Mouse (Mus musculus) CH12.LX (cell line): ENCODE data around the gene Cecr2.

ENCODE experiments used
- E2F4 ChIP-seq: IDR thresholded peaks from 2 replicates; pipeline ENCODE4 v1.6.1; 2011; ENCODE audit warnings: low read depth, low read length, improper control_type of control experiment; ENCODE audit not compliant: insufficient replicate concordance
- HCFC1 ChIP-seq: IDR thresholded peaks from 2 replicates; pipeline ENCODE4 v1.6.1; 2012; ENCODE audit warnings: low read depth, mild to moderate bottlenecking, inconsistent platforms, low read length, improper control_type of control experiment
- POLR2A ChIP-seq: IDR thresholded peaks from 2 replicates; pipeline ENCODE4 v1.6.1; 2011; ENCODE audit warnings: low read depth, mild to moderate bottlenecking, improper control_type of control experiment, low read length
- TCF12 ChIP-seq: IDR thresholded peaks from 2 replicates; pipeline ENCODE4 v1.6.1; 2014; ENCODE audit warnings: low read depth, mild to moderate bottlenecking, inconsistent platforms, low read length, improper control_type of control experiment
- ZC3H11A ChIP-seq: IDR thresholded peaks from 2 replicates; pipeline ENCODE4 v1.6.1; 2012; ENCODE audit warnings: low read depth, mild to moderate bottlenecking, inconsistent platforms, low read length, improper control_type of control experiment

DNA sequence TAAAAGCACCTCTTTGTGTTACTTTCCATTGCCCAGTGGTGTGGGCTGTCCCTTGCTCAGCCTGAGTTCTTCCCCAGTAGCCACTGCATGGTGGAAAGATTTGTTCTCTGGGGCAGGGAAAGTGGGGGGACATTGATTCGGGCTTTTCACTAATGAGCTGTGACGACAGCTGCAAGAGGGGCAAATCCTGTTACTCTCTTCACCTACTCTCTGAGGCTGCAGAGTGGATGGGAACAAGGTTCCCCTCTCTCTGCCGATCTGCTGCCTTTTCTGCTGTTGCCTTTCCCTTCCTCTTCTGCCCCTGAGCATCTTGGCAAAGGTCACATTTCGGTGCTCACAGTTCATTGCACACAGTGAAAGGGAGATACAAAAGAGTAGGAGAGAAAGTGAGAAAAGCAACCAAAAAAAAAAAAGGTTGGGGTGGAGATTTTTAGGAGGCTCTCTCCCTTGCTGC lies 50.4 kb downstream of the Cecr2 start:
- TF ChIP-seq HCFC1 (no peak), E2F4 (no peak), ZC3H11A (no peak), POLR2A (no peak), TCF12 (no peak)
